Mouse (Mus musculus) CH12.LX (cell line): ENCODE results near the gene Tmem206.

Experiments used
- CHD1 ChIP-seq: IDR thresholded peaks from 2 replicates; pipeline ENCODE4 v1.6.1; 2012; ENCODE audit warnings: low read depth, low read length, improper control_type of control experiment, inconsistent platforms
- CHD2 ChIP-seq: IDR thresholded peaks from 2 replicates; pipeline ENCODE4 v1.6.1; 2011; ENCODE audit warnings: low read length, improper control_type of control experiment
- CTCF ChIP-seq, 2 experiments: IDR thresholded peaks in 1 of 2; conservative IDR thresholded peaks in 1 of 2; 2 replicates each; pipeline ENCODE4 v1.5.1; 2011 to 2012; ENCODE audit warnings: low read depth in 2 of 2, low read length in 2 of 2, improper control_type of control experiment in 1 of 2, inconsistent platforms in 1 of 2, mild to moderate bottlenecking in 1 of 2, moderate library complexity in 1 of 2
- E2F4 ChIP-seq: IDR thresholded peaks from 2 replicates; pipeline ENCODE4 v1.6.1; 2011; ENCODE audit warnings: low read depth, low read length, improper control_type of control experiment; ENCODE audit not compliant: insufficient replicate concordance
- ELF1 ChIP-seq: IDR thresholded peaks from 2 replicates; pipeline ENCODE4 v1.6.1; 2014; ENCODE audit warnings: low read depth, mild to moderate bottlenecking, inconsistent platforms, low read length, improper control_type of control experiment
- HCFC1 ChIP-seq: IDR thresholded peaks from 2 replicates; pipeline ENCODE4 v1.6.1; 2012; ENCODE audit warnings: low read depth, mild to moderate bottlenecking, inconsistent platforms, low read length, improper control_type of control experiment
- MAZ ChIP-seq: IDR thresholded peaks from 2 replicates; pipeline ENCODE4 v1.6.1; 2012; ENCODE audit warnings: low read depth, mild to moderate bottlenecking, inconsistent platforms, low read length, improper control_type of control experiment, moderate library complexity
- POLR2A ChIP-seq: IDR thresholded peaks from 2 replicates; pipeline ENCODE4 v1.6.1; 2011; ENCODE audit warnings: low read depth, mild to moderate bottlenecking, improper control_type of control experiment, low read length
- SIN3A ChIP-seq: IDR thresholded peaks from 2 replicates; pipeline ENCODE4 v1.6.1; 2012; ENCODE audit warnings: low read length, improper control_type of control experiment, inconsistent platforms
- TCF12 ChIP-seq: IDR thresholded peaks from 2 replicates; pipeline ENCODE4 v1.6.1; 2014; ENCODE audit warnings: low read depth, mild to moderate bottlenecking, inconsistent platforms, low read length, improper control_type of control experiment
- USF2 ChIP-seq: conservative IDR thresholded peaks from 2 replicates; pipeline ENCODE4 v1.6.1; 2011; ENCODE audit warnings: low read depth, low read length, improper control_type of control experiment

- no peak for TF ChIP-seq SIN3A
- no peak for TF ChIP-seq HCFC1
- no peak for TF ChIP-seq CHD1
- no peak for TF ChIP-seq POLR2A
- no peak for TF ChIP-seq TCF12
- TF ChIP-seq CHD2 = no peak
- no peak for TF ChIP-seq E2F4
- TF ChIP-seq CTCF (conservative IDR thresholded peaks at IDR 0.05 in 1 of 2, IDR thresholded peaks at IDR 0.05 in 1 of 2; ENCODE audit: low read depth in 2 of 2, low read length in 2 of 2) = peak; percentile 22 to 51; a peak in 3 of 4 replicates
- no peak for TF ChIP-seq MAZ
- no peak for TF ChIP-seq ELF1
- TF ChIP-seq USF2 = no peak
Measured at GRCm38 (mm10) chr1:191282319-191282718, 43.4 kb upstream of the Tmem206 start.
